Mouse (Mus musculus) lung, postnatal 4 days (tissue): ENCODE data around the gene Trpc4ap.
"Not testable (repeated sequence)": the region's sequence is repeated elsewhere in the genome, so short reads cannot be mapped to it uniquely, and the experiment has no call there.

Experiments used
- DNase-seq, 2 experiments: peaks; one replicate each; pipeline ENCODE4 v3.0.0; 2021

The Trpc4ap gene

GRCm38 (mm10) chr2:155691723-155692493 is at the start of gene Trpc4ap:
Gene Trpc4ap (minus strand): TSS chr2:155692384.
- peak; percentile 95 to 98 for DNase-seq

DNA sequence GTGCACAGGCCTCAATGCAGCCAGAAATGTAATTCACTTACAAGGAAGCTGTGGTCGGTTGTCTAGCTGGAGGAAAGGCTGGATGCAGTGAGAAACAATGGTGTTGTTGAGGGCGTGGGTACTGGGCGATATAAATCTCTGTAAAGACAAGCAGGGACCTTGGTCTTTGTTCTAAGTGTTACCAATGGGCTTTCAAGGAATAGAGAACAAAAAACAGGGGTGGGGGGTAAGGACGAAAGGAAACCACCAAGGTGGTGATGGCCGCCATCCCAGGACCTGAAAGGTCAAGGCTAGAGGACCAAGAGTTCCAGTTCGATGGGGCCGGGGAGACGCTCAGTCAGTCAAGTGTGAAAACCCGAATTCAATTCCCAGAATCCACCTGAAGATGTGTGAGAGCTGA is 45.6 kb upstream of the Trpc4ap start:
- no peak for DNase-seq

- DNase-seq = no peak
These were observed 44.8 kb upstream of the Trpc4ap start for GRCm38 (mm10) chr2:155736936-155737335.

DNA sequence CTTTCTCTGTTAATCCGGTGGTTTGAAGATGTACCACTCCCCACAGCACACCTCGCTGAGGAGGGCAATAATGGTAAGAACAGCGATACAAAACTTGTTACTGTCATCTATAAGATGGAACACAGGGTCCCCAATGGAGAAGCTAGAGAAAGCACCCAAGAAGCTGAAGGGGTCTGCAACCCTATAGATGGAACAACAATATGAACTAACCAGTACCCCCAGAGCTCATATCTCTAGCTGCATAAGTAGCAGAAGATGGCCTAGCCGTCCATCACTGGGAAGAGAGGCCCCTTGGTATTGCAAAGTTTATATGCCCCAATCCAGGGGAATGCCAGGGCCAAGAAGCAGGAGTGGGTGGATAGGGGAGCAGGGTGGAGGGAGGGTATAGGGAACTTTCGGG is 43.6 kb upstream of the Trpc4ap start, which contains the start of gene Gm17581:
TSS of gene Gm17581 (minus strand) at position 101 of the 400 bp plus-strand sequence.
- DNase-seq = not testable (repeated sequence)

- no peak for DNase-seq
These were observed 42.9 kb upstream of the Trpc4ap start for GRCm38 (mm10) chr2:155735080-155735479.

GRCm38 (mm10) chr2:155729158-155729645 is 37.0 kb upstream of the Trpc4ap start, which contains the start of gene Edem2:
Gene Edem2 (minus strand): TSS chr2:155729475.
- DNase-seq = peak; percentile 94

GRCm38 (mm10) chr2:155728742-155729141 is 36.6 kb upstream of the Trpc4ap start:
- no peak for DNase-seq

DNA sequence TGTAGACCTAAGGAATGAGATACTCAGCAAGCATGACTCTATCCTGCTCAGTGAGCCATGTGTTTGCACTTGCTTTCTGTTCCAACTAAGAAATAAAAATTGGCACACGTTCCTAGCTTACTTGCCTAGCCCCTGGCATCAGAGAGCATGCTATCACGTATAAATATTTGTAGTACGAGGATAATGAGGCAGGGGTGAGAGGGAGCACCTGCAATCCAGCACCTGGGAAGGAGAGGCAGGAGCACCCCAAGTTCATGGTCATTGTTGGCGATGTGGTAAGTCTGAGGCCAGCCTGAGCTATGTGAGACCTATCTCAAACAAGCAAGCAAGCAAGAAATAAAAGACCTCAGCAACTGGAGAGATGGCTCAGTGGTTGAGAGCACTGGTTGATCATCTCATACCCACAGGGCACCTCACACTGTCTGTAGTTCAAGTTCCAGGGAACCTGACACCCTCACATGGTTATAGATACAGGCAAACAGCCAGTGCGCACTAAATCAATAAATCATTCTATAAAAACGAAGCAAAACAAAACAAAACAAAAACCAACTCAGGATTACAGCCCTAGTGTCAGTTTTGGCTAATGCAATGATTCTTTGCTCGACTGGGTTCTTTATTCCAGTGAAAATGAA is 35.7 kb upstream of the Trpc4ap start:
- DNase-seq = no peak

DNA sequence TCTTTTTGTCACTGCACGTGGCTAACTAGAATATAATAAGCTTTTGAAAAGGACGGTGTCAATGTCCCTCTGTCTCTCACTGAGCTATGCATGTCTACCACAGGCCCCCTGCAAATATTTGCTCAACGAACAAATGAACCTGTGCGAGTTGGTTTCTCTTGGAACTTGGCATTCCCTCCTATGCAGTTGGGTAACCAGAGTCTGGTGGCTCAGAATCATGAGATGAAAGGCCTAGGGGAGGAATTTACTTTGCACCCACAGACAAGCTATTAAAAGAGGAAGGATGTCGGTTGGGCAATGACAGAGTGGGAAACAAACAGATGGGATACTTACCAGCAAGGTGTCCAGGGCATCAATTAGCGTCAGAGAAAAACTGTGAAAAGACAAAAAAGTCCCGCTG is 34.1 kb upstream of the Trpc4ap start:
- DNase-seq = no peak

- DNase-seq = no peak
These were observed 32.3 kb upstream of the Trpc4ap start for GRCm38 (mm10) chr2:155724526-155724925.

DNA sequence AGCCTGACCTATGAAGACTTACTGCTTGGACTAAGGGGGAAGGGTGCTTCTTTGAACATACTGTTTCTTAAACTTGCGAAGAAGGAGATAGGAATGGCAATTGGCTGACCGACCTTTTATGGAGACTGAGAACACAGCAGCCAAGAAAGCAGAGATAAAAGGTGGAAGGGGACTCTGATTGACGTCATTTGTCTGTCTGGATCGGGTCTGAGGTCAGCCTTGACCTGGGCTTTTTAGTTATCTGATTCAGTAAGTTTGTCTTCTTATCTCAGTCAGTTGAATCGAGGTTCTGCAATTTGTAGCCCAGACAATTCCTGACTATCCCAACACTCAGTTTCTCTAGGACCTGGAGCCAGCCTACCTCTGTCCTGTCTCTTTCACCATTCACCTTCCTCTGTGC is 31.9 kb upstream of the Trpc4ap start:
- no peak for DNase-seq

DNA sequence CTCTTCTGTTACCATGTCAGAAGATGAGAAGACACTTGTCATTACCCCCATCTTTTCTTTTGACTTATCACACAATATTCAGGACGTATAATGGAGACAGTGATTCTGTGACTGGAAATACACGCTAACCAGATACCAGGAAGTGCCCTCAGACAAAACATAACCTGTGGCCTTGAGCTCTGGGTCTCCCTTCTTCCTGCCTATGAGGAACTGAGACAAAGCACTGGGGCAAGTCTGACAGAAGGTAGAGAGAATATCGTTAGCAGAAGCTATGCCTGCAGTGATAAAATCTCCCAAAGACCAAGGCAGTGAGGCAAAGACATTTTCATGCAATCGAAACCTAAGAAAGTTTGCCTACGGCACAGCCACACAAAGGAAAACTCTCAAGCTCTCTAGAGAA is 28.4 kb upstream of the Trpc4ap start:
- no peak for DNase-seq

DNA sequence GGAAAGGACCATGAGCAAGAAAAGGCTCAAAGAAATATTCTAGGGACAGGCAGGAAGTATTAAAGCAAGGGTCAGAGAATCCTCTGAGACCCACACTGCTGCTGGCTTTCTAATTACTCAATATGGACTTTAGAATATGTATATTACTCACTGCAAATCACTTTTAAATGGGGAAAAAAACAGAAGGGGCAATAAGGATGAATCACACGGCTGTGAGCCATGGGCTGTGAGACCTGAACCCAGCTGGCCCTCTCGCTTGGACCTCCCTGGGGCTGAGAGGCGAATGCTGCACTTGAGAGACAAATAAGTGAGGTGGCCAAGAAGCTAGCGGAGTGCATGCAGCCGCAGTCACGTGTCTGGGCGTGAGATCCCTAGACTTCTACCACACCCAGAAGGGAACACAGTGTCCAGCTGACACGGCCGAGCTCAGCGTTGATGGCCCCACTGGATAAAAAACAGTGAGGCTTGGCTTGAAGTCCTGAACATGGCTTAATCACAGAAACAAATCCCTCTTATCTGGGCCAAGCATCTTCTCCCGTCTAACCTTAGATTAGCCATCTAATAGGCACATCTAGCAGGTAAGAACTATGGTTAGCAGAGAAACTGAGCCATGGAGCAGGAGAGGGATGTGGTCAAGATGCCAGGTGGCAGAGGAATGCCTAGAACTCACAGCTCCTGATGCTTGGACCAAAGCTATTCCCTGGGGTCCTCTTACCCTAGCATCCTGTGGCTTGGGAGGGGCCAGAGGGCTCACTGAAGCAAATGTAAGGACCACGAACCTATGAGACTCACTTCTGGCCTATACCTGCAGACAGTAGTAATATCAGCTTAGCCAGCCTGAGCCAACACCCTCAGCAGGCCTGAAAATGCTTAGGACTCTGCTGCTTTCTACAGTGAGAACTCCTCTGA is 25.2 kb upstream of the Trpc4ap start:
- DNase-seq = no peak

- DNase-seq = no peak
These were observed 18.4 kb upstream of the Trpc4ap start for GRCm38 (mm10) chr2:155710557-155710956.

- DNase-seq = no peak
These were observed 15.1 kb upstream of the Trpc4ap start for GRCm38 (mm10) chr2:155707251-155707650.

DNA sequence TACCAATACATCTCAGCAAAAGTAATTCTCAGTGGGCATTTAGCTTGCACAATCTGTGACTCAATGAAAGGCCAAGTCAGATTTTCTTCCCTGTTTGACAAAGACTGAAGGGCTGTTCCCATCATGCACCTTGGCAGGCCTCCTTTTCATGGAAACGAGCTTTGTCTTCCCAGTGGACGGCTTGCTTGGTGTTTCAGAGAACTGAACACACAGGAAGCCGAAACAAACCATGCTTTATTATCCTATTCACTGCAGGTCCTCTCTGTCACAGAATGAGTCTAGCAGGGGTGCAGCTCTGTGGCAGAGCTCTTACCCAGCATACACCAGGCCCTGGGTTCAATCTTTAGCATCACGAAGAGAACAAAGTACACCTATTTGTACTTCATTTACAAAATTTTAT is 11.4 kb upstream of the Trpc4ap start:
- DNase-seq = no peak

DNA sequence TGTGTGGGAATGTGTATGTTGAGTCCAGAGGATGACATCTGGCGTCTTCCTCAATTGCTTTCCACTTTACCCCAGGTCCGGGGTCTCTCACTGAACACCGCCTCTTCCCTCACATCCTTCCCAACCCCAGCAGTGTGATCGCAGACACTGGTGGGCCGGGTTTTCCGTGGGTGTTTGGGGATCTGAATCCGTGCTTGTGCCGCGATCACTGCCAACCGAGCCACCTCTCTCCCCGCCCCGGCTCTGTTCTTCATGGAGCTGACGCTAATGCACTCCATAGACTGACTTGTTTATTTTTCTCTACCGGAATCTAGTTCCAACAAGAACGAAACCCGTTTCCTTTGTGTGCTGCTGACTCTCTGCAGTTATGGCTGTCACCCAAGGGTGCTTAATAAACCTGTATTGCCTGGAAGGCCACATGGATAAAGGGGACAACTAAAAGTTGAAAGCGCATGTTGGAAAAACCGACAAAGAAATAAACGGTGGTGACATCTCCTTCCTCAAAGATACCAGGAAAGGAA is 9.3 kb upstream of the Trpc4ap start:
- no peak for DNase-seq

DNA sequence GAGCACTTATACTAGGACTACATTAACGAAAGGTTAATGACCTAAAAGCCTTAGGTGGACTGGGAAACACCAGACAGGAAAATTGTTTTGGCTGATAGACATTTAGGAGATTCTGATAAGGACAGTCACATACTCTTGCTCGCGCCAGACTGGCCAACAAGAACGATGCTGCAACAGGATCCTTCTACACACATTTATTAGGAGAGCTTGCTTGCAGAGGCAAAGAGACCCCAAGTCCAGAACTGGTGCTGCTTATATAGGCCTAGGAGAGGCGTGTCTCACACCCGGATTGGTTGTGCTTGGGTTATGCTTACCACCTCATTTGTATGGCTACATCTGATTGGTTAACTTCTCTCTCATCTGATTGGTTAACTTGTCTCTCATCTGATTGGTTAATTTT is 6.3 kb upstream of the Trpc4ap start:
- not testable (repeated sequence) for DNase-seq

GRCm38 (mm10) chr2:155696851-155697250 is 4.7 kb upstream of the Trpc4ap start:
- no peak for DNase-seq

DNA sequence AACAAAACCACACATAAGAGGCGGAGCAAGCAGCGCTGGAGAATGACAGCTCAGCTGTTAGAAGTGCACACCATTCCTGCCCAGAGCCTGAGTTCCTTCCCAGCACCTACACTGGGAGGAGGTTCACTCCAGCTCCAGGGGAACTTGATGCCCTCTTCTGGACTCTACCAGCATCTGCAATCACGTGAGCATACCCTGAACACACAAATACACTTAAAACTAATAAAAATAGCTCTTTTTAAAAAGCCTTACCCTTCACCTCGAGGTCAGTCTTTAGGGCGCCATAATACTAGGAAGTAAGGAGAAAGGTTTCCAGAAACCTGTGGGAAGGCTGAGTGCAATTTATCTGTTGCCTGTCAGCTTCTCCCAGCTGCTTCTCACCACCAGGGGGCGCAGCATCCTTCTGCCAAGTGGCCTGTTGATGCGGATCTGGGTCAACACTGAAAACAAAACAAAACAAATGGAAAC is 3.9 kb upstream of the Trpc4ap start:
- peak; percentile 80 to 89 for DNase-seq

GRCm38 (mm10) chr2:155695316-155695715 is 3.1 kb upstream of the Trpc4ap start:
- DNase-seq = no peak

DNA sequence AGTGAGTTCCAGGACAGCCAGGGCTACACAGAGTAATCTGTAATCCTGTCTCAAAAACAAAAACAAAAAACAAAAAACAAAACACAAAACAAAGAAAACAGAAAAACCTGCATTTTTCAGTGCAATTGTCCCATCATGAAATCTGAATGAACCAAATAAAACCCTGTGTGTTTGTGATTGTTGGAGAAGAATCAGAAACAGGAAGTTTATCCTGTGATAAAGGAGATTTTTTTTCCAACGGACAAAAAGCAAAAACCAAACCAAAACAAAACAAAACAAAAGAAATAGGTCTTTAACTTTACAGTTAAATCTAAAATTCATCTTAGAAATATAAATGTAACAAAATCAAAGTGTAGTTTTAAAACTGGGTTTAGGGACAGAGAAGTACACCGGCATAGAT is 2.4 kb upstream of the Trpc4ap start:
- no peak for DNase-seq

DNA sequence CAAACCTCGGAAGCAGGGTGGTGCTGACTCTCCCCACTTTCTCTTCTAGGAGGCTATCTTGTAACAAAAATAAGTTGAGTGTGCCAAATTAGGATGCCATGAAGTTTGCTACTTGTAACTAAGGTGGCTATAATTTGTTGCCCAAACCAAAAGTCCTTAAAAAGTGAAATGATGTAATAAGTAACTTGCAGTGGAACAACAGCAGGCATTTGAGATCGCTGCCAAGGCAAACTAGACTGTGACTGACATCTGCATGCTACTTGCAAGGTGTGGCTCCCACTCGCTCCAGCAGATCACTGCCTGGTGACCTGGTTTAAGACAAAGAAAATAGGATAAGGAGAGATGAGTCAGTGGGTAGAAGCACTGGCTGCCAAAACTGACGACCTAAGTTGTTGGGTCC is 952 bp upstream of the Trpc4ap start:
- DNase-seq = no peak
